Comparison of ENCODE assay signal across 23 mouse cellular contexts in genomic region chr7:27710402-27710801, GRCm38 (mm10). TPM values are rescaled to one million over a fixed set of nuclear protein-coding genes. Genes with fewer than 3 reads are reported as not detected.
DNase-seq lines count a peak whose midpoint lies in the region; TF ChIP-seq lines count a peak whose summit lies in the region.
"Had no signal": no experiment of that assay in that cellular context is flagged by ENCODE, and none has a peak within 500 bp of the region (broad histone marks: within the 10 kb centered on the region; RNA-seq: fewer than 3 reads in every experiment).

No protein-coding gene starts in this region.

- peak; percentile 20; the same call in 1 of the 2 replicates for TF ChIP-seq CTCF in layer of hippocampus, adult 2 months (conservative IDR thresholded peaks at IDR 0.05)
- 0 out of 2 replicates have a peak, but pooled peaks have one; percentile 8 for TF ChIP-seq CTCF in cortical plate, adult 2 months (IDR thresholded peaks at IDR 0.05; ENCODE audit: extremely low read depth, insufficient read depth, low read length)

- DNase-seq in heart, adult 11 months, result peak; percentile 34
- DNase-seq in heart, postnatal 4 days, result no peak
- no peak for DNase-seq in layer of hippocampus, adult 2 months (ENCODE audit: low spot score in 2 of 2)
- no peak for DNase-seq in layer of hippocampus, adult 18-20 months (ENCODE audit: low spot score in 2 of 2)
- peak; percentile 36 for DNase-seq in right cerebral cortex, adult 18-20 months
- no peak for DNase-seq in right cerebral cortex, postnatal 4 days
- no peak for DNase-seq in adrenal gland, postnatal 14 days
- DNase-seq: adrenal gland, adult 2 months; adrenal gland, postnatal 10 days; adrenal gland, postnatal 36 days; cerebellum, adult 11 months; cerebellum, adult 18-20 months; cerebellum, adult 8-10 months; cerebellum, adult 9-11 months; cerebellum, postnatal 14 days; cerebellum, postnatal 36 days; forebrain, postnatal 0 days had no signal

- no peak overlapping the region for H3K27ac ChIP-seq in layer of hippocampus, adult 2 months
- no peak overlapping the region for H3K27ac ChIP-seq in cortical plate, adult 2 months (ENCODE audit: insufficient read depth, low read length)
- H3K27ac ChIP-seq: embryonic facial prominence, embryonic 10.5 days; embryonic facial prominence, embryonic 12.5 days; forebrain, embryonic 13.5 days; forebrain, embryonic 15.5 days had no signal

- no peaks in the 10 kb centered on the region for H3K4me1 ChIP-seq in cortical plate, adult 2 months (ENCODE audit: control insufficient read depth, insufficient read depth, low read length)
- H3K4me1 ChIP-seq: embryonic facial prominence, embryonic 10.5 days; embryonic facial prominence, embryonic 12.5 days; forebrain, embryonic 13.5 days; forebrain, embryonic 15.5 days had no signal

- no peak overlapping the region for H3K4me3 ChIP-seq in layer of hippocampus, adult 2 months
- H3K4me3 ChIP-seq in cortical plate, adult 2 months (ENCODE audit: insufficient read depth, low read length), result no peak overlapping the region
- H3K4me3 ChIP-seq: embryonic facial prominence, embryonic 10.5 days; embryonic facial prominence, embryonic 12.5 days; forebrain, embryonic 13.5 days; forebrain, embryonic 15.5 days had no signal

- TF ChIP-seq POLR2A in cortical plate, adult 2 months (IDR thresholded peaks at IDR 0.05; ENCODE audit: extremely low read depth, insufficient read depth, low read length), result no peak

RNA-seq across cellular contexts. Expression of gene Zfp60, which starts 20.8 kb away (rescaled TPM):
- 10 to 100 TPM in 1 of 2 experiments, 1 to 10 TPM in 1; 9.1 to 11.5 TPM for total RNA-seq in heart, postnatal 4 days (2021)
- total RNA-seq in layer of hippocampus, adult 2 months (2021), result 10 to 100 TPM; 37.5 to 38.6 TPM
- 10 to 100 TPM; 36.0 to 37.7 TPM for total RNA-seq in layer of hippocampus, adult 18-20 months (2021)
- polyA plus RNA-seq in cortical plate, adult 2 months (2012; rRNA removed), result 15.9 and 17.3 TPM in 2 replicates
- total RNA-seq in adrenal gland, postnatal 14 days (2021), result 12.5 and 16.0 TPM in 2 replicates

RNA-seq across cellular contexts. Expression of gene Zfp607b, which starts 21.3 kb away (rescaled TPM):
- total RNA-seq in heart, postnatal 4 days (2021), result under 1 TPM; 0.70 to 0.81 TPM
- 10 to 100 TPM in 1 of 2 experiments, 1 to 10 TPM in 1; 10.0 TPM for total RNA-seq in layer of hippocampus, adult 2 months (2021)
- total RNA-seq in layer of hippocampus, adult 18-20 months (2021), result 10 to 100 TPM; 10.3 to 10.6 TPM
- polyA plus RNA-seq in cortical plate, adult 2 months (2012; rRNA removed), result 8.0 and 9.8 TPM in 2 replicates
- 1.6 and 2.6 TPM in 2 replicates for total RNA-seq in adrenal gland, postnatal 14 days (2021)

RNA-seq across cellular contexts. Expression of gene Map3k10, which starts 36.0 kb away (rescaled TPM):
- 10 to 100 TPM; 16.7 TPM for total RNA-seq in heart, postnatal 4 days (2021)
- total RNA-seq in layer of hippocampus, adult 2 months (2021), result 100 to 1,000 TPM; 180 TPM
- total RNA-seq in layer of hippocampus, adult 18-20 months (2021), result 100 to 1,000 TPM; 175 to 180 TPM
- polyA plus RNA-seq in cortical plate, adult 2 months (2012; rRNA removed), result 181 and 189 TPM in 2 replicates
- 25.3 and 29.6 TPM in 2 replicates for total RNA-seq in adrenal gland, postnatal 14 days (2021)

RNA-seq across cellular contexts. Expression of gene Ttc9b, which starts 56.7 kb away (rescaled TPM):
- total RNA-seq in heart, postnatal 4 days (2021), result not detected
- 10 to 100 TPM; 42.6 to 47.5 TPM for total RNA-seq in layer of hippocampus, adult 2 months (2021)
- total RNA-seq in layer of hippocampus, adult 18-20 months (2021), result 10 to 100 TPM; 45.3 to 45.7 TPM
- polyA plus RNA-seq in cortical plate, adult 2 months (2012; rRNA removed), result 188 and 192 TPM in 2 replicates
- total RNA-seq in adrenal gland, postnatal 14 days (2021), result 0.26 and 0.83 TPM in 2 replicates
- total RNA-seq: adrenal gland, adult 2 months; common myeloid progenitor, adult 5-6 weeks had no signal

Comparison
In these comparisons a context has a peak if more than half of its experiments do, and no peak if none do; other contexts are left out.
1. DNase-seq: peak in heart, adult 11 months (single experiment) and right cerebral cortex, adult 18-20 months (single experiment); none in heart, postnatal 4 days (single experiment), layer of hippocampus, adult 2 months (0 of 2), layer of hippocampus, adult 18-20 months (0 of 2), right cerebral cortex, postnatal 4 days (single experiment) and adrenal gland, postnatal 14 days (single experiment).